Mouse (Mus musculus): ENCODE measurements at regions not wholly inside any gene's neighbourhood (a gene's known extent, or its start where the extent isn't known, plus 50 kb on each side); places are given as distances from the start of the nearest gene placed in this dataset.

DNA sequence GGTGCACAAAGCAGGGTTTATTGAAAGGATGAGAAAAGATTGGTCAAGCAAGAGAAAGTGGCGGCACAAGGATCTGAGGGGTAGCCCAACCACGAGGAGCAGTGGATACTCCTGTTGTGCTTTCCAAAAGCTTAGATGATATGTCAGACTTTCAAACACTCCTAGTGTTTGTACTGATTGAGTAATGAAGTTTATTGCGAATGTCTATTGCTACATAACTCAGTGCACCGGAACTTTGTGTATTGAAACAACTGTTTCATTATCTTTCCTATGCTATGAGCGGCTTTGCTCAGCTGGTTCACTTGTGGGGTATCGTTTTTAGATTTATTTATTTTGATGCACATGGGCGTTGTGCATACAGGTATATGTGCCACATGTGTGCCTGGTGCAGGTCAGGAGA is 90.5 kb upstream of the Mki67 start:
- TF ChIP-seq CTCF (IDR thresholded peaks at IDR 0.05) (no peak), EP300 (IDR thresholded peaks at IDR 0.05; ENCODE audit: insufficient read depth, low read depth, low read length) (no peak), POLR2A (IDR thresholded peaks at IDR 0.05; ENCODE audit: insufficient read depth, low read depth, low read length) (no peak)
